Mouse (Mus musculus): Measurements from ENCODE around the gene Pfas.
"Not testable (repeated sequence)": the region's sequence is repeated elsewhere in the genome, so short reads cannot be mapped to it uniquely, and the experiment has no call there.

The Pfas gene

DNA sequence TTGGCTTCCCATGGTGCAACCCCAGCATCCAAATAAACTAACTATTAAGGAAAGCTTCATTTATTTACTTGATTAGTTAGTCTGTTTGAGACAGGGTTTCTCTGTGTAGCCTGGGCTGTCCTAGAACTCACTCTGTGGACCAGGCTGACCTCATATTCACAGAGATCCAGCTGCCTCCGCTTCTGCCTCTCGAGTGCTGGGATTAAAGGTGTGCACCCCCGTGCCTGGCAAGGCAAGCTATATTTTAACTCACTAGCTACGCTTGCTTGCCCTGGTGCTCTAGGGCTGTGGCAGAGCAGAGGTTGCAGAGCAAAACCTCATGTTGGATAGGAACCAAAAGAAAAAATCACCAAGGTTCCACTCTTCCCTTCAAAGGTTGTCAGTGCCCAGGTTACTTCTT lies 67.7 kb downstream of the Pfas start:
- in situ Hi-C loops (cut with MboI, MseI): no loop called here

- in situ Hi-C loops (cut with MboI, MseI): no loop called here
These were observed 68.6 kb downstream of the Pfas start for GRCm38 (mm10) chr11:68939451-68940304.

DNA sequence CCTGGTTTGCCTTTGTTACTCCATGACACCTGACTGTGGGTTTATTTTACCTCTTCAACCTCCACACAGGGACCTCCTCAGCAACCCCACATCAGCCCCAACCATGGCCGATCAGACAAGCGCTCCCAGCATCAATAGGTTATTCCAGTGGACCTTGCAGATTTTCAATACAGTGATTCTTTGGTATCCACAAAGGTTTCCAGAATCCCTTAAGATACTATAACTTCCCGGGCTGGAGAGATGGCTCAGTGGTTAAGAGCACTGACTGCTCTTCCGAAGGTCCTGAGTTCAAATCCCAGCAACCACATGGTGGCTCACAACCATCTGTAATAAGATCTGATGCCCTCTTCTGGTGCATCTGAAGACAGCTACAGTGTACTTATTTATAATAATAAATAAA lies 71.3 kb downstream of the Pfas start:
- in situ Hi-C loops (cut with MboI, MseI): not testable (repeated sequence)
